8 mouse cellular contexts compared by ENCODE assay signal in genomic region chr2:152330858-152331423, GRCm38 (mm10). TPM values are rescaled to one million over a fixed set of nuclear protein-coding genes. Genes with fewer than 3 reads are reported as not detected.
DNase-seq lines count a peak whose midpoint lies in the region; ATAC-seq and TF ChIP-seq lines count a peak whose summit lies in the region.

No protein-coding gene starts in this region.

- intact Hi-C loops in heart, postnatal 14 days (cut with DNase I), result loop anchor here (5.0 kb wide), 1 partner anchor 36 kb away; no protein-coding TSS in a partner anchor

- ATAC-seq in forebrain, embryonic 13.5 days, result no peak
- no peak for ATAC-seq in liver, embryonic 14.5 days (ENCODE audit: insufficient read depth)

- TF ChIP-seq EP300 in CH12.LX (IDR thresholded peaks at IDR 0.05; ENCODE audit: low read length), result no peak
- TF ChIP-seq EP300 in liver, embryonic 14.5 days (IDR thresholded peaks at IDR 0.05; ENCODE audit: low read depth), result 0 out of 2 replicates have a peak, but pooled peaks have one; percentile 6

- DNase-seq in heart, embryonic 10.5 days (ENCODE audit: low spot score), result no peak
- DNase-seq in heart, postnatal 14 days, result no peak
- DNase-seq in CH12.LX (ENCODE audit: extremely low read depth), result no peak
- no peak for DNase-seq in liver, embryonic 14.5 days (ENCODE audit: low read depth in 3 of 3, low spot score in 3 of 3)
- DNase-seq in frontal cortex, postnatal 10 days (ENCODE audit: low spot score in 2 of 2), result no peak
- DNase-seq in ovary, postnatal 14 days (ENCODE audit: low spot score), result no peak
- no peak for DNase-seq in frontal cortex, adult 2 months (ENCODE audit: extremely low spot score in 1 of 2, low spot score in 1 of 2)

- H3K27ac ChIP-seq in heart, embryonic 10.5 days, result peak overlapping the region; percentile 96
- no peak overlapping the region for H3K27ac ChIP-seq in CH12.LX (ENCODE audit: insufficient read depth, low read depth)
- no peak overlapping the region for H3K27ac ChIP-seq in forebrain, embryonic 13.5 days
- peak overlapping the region; percentile 93 for H3K27ac ChIP-seq in liver, embryonic 14.5 days

- in situ Hi-C loops in CH12.LX (cut with MboI; ENCODE audit: low pct_ligation_motif_present, low pct_unique_long_range_greater_than_20kb, low sequenced_read_pairs), result no loop called here

- TF ChIP-seq RAD21 in CH12.LX (IDR thresholded peaks at IDR 0.05; ENCODE audit: low read depth, low read length), result no peak

- dilution Hi-C loops in CH12.LX (cut with MboI; ENCODE audit: extremely low pct_ligation_motif_present, extremely low pct_unique_long_range_greater_than_20kb, low sequenced_read_pairs), result no loop called here

- peak overlapping the region; percentile 95 for H3K4me2 ChIP-seq in CH12.LX (ENCODE audit: insufficient read depth, low read depth, poor library complexity, severe bottlenecking)
- peak overlapping the region; percentile 91 for H3K4me2 ChIP-seq in forebrain, embryonic 13.5 days
- peak overlapping the region; percentile 94 for H3K4me2 ChIP-seq in liver, embryonic 14.5 days (ENCODE audit: low read depth)

- no peaks in the 10 kb centered on the region for H3K27me3 ChIP-seq in heart, embryonic 10.5 days (ENCODE audit: insufficient read depth, poor library complexity, severe bottlenecking)
- no peaks in the 10 kb centered on the region for H3K27me3 ChIP-seq in CH12.LX (replicated peaks)
- H3K27me3 ChIP-seq in forebrain, embryonic 13.5 days, result no peaks in the 10 kb centered on the region
- H3K27me3 ChIP-seq in liver, embryonic 14.5 days (ENCODE audit: control insufficient read depth, insufficient read depth, low read length), result no peaks in the 10 kb centered on the region

- peak overlapping the region; percentile 77 for H3K4me3 ChIP-seq in heart, embryonic 10.5 days
- peak overlapping the region; percentile 68 to 90 (median 75) for H3K4me3 ChIP-seq in CH12.LX (replicated peaks in 1 of 3; ENCODE audit: low read depth in 2 of 3, low read length in 2 of 3, poor library complexity in 1 of 3)
- H3K4me3 ChIP-seq in forebrain, embryonic 13.5 days, result peak overlapping the region; percentile 90
- H3K4me3 ChIP-seq in liver, embryonic 14.5 days (ENCODE audit: insufficient read depth in 1 of 2, low read depth in 2 of 2, low read length in 2 of 2), result peak overlapping the region; percentile 92 to 98

- no peak for TF ChIP-seq POLR2A in CH12.LX (IDR thresholded peaks at IDR 0.05; ENCODE audit: low read depth, low read length)

- TF ChIP-seq CTCF in CH12.LX (conservative IDR thresholded peaks at IDR 0.05 in 1 of 2, IDR thresholded peaks at IDR 0.05 in 1 of 2; ENCODE audit: low read depth in 2 of 2, low read length in 2 of 2), result no peak
- TF ChIP-seq CTCF in liver, embryonic 14.5 days (IDR thresholded peaks at IDR 0.05; ENCODE audit: low read depth), result peak; percentile 35

- peaks cover 35% of the 10 kb centered on the region for H3K36me3 ChIP-seq in heart, embryonic 10.5 days
- peaks cover 31 to 49% of the 10 kb centered on the region in 2 experiments for H3K36me3 ChIP-seq in CH12.LX (replicated peaks in 1 of 2; ENCODE audit: control insufficient read depth in 1 of 2, insufficient read depth in 1 of 2, low read length in 1 of 2)
- peaks cover 34% of the 10 kb centered on the region for H3K36me3 ChIP-seq in forebrain, embryonic 13.5 days (ENCODE audit: poor library complexity, severe bottlenecking)
- peaks cover 8% of the 10 kb centered on the region for H3K36me3 ChIP-seq in liver, embryonic 14.5 days (replicated peaks; ENCODE audit: control insufficient read depth, insufficient read depth, low read depth)

- H3K79me2 ChIP-seq in CH12.LX (replicated peaks; ENCODE audit: control insufficient read depth, extremely low read depth, insufficient read depth, poor library complexity, severe bottlenecking), result peaks cover 32% of the 10 kb centered on the region

- H3K9me3 ChIP-seq in heart, embryonic 10.5 days, result no peaks in the 10 kb centered on the region
- H3K9me3 ChIP-seq in CH12.LX (replicated peaks; ENCODE audit: low read length), result no peaks in the 10 kb centered on the region
- no peaks in the 10 kb centered on the region for H3K9me3 ChIP-seq in forebrain, embryonic 13.5 days (replicated peaks)
- no peaks in the 10 kb centered on the region for H3K9me3 ChIP-seq in liver, embryonic 14.5 days (ENCODE audit: control insufficient read depth, low read length)

- H3K9ac ChIP-seq in CH12.LX (ENCODE audit: insufficient read depth, low read depth), result peak overlapping the region; percentile 88
- peak overlapping the region; percentile 27; the same call in 1 of the 2 replicates for H3K9ac ChIP-seq in forebrain, embryonic 13.5 days
- peak overlapping the region; percentile 88 for H3K9ac ChIP-seq in liver, embryonic 14.5 days (replicated peaks)

- WGBS in heart, embryonic 10.5 days, result 44% methylated on average over 7 of the region's 7 CpGs
- 74% methylated on average over 7 of the region's 7 CpGs for WGBS in forebrain, embryonic 13.5 days
- WGBS in liver, embryonic 14.5 days (ENCODE audit: insufficient replicate concordance), result 11% methylated on average over 7 of the region's 7 CpGs

- peaks cover 26% of the 10 kb centered on the region for H3K4me1 ChIP-seq in heart, embryonic 10.5 days
- H3K4me1 ChIP-seq in CH12.LX (ENCODE audit: control insufficient read depth in 1 of 2, insufficient read depth in 2 of 2), result peaks cover 7 to 38% of the 10 kb centered on the region in 2 experiments
- H3K4me1 ChIP-seq in forebrain, embryonic 13.5 days, result peaks cover 21% of the 10 kb centered on the region
- H3K4me1 ChIP-seq in liver, embryonic 14.5 days (replicated peaks; ENCODE audit: control insufficient read depth in 2 of 2, insufficient read depth in 2 of 2, low read length in 1 of 2), result peaks cover 8 to 11% of the 10 kb centered on the region in 2 experiments

TF ChIP-seq in CH12.LX, 34 proteins besides CTCF, POLR2A, EP300 and RAD21:
- TF ChIP-seq POLR2AphosphoS2 (IDR thresholded peaks at IDR 0.05; ENCODE audit: low read depth, low read length), result no peak
- peak; percentile 6; the same call in 1 of the 2 replicates for TF ChIP-seq BHLHE40 (IDR thresholded peaks at IDR 0.05; ENCODE audit: low read depth, low read length)
- TF ChIP-seq MXI1 (IDR thresholded peaks at IDR 0.05; ENCODE audit: low read depth, low read length), result peak; percentile 26; the same call in 1 of the 2 replicates
TF ChIP-seq in CH12.LX: peak in this region for 2.

RNA-seq across cellular contexts. Expression of gene Rbck1, which starts 1.5 kb away (rescaled TPM):
- polyA plus RNA-seq in heart, embryonic 10.5 days (2016; fragmentation: Nextera tagmentation; extraction: Ambion mirVana), result 88.0 and 89.3 TPM in 2 replicates
- 10 to 100 TPM; 69.1 to 71.2 TPM for total RNA-seq in heart, postnatal 14 days (2021)
- total RNA-seq in CH12.LX (2012; rRNA removed), result 118 and 134 TPM in 2 replicates
- total RNA-seq in CH12.LX (2014; rRNA removed), result 98.0 and 109 TPM in 2 replicates
- polyA plus RNA-seq in CH12.LX (2012; ENCODE audit: insufficient read length, low read depth), result 133 and 143 TPM in 2 replicates
- 88.4 and 97.6 TPM in 2 replicates for polyA plus RNA-seq in forebrain, embryonic 13.5 days (2015; fragmentation: Nextera tagmentation; extraction: Ambion mirVana)
- polyA plus RNA-seq in liver, embryonic 14.5 days (2012; rRNA removed), result 49.6 and 54.5 TPM in 2 replicates
- polyA plus RNA-seq in liver, embryonic 14.5 days (2014; fragmentation: Nextera tagmentation; extraction: Ambion mirVana), result 34.3 and 38.8 TPM in 2 replicates
- polyA plus RNA-seq in frontal cortex, adult 2 months (2012; rRNA removed), result 209 and 246 TPM in 2 replicates

RNA-seq across cellular contexts. Expression of gene Trib3, which starts 12.9 kb away (rescaled TPM):
- polyA plus RNA-seq in heart, embryonic 10.5 days (2016; fragmentation: Nextera tagmentation; extraction: Ambion mirVana), result 5.1 and 5.3 TPM in 2 replicates
- total RNA-seq in heart, postnatal 14 days (2021), result 1 to 10 TPM; 3.2 to 3.4 TPM
- total RNA-seq in CH12.LX (2012; rRNA removed) (16.5 and 56.9 TPM in 2 replicates), CH12.LX (2014; rRNA removed) (18.2 and 30.0 TPM in 2 replicates)
- polyA plus RNA-seq in CH12.LX (2012; ENCODE audit: insufficient read length, low read depth), result 23.7 and 25.1 TPM in 2 replicates
- 0.79 and 0.97 TPM in 2 replicates for polyA plus RNA-seq in forebrain, embryonic 13.5 days (2015; fragmentation: Nextera tagmentation; extraction: Ambion mirVana)
- polyA plus RNA-seq in liver, embryonic 14.5 days (2012; rRNA removed), result 0.54 and 0.77 TPM in 2 replicates
- 0.70 and 1.5 TPM in 2 replicates for polyA plus RNA-seq in liver, embryonic 14.5 days (2014; fragmentation: Nextera tagmentation; extraction: Ambion mirVana)
- 0.48 and 0.52 TPM in 2 replicates for polyA plus RNA-seq in frontal cortex, adult 2 months (2012; rRNA removed)

RNA-seq across cellular contexts. Expression of gene Tbc1d20, which starts 37.3 kb away (rescaled TPM):
- 29.6 and 34.6 TPM in 2 replicates for polyA plus RNA-seq in heart, embryonic 10.5 days (2016; fragmentation: Nextera tagmentation; extraction: Ambion mirVana)
- 10 to 100 TPM; 47.5 to 52.1 TPM for total RNA-seq in heart, postnatal 14 days (2021)
- total RNA-seq in CH12.LX (2012; rRNA removed) (14.3 and 15.9 TPM in 2 replicates), CH12.LX (2014; rRNA removed) (13.1 and 17.0 TPM in 2 replicates)
- polyA plus RNA-seq in CH12.LX (2012; ENCODE audit: insufficient read length, low read depth), result 22.0 and 22.5 TPM in 2 replicates
- 29.5 and 31.6 TPM in 2 replicates for polyA plus RNA-seq in forebrain, embryonic 13.5 days (2015; fragmentation: Nextera tagmentation; extraction: Ambion mirVana)
- polyA plus RNA-seq in liver, embryonic 14.5 days (2012; rRNA removed), result 9.5 and 10.1 TPM in 2 replicates
- 5.3 and 5.7 TPM in 2 replicates for polyA plus RNA-seq in liver, embryonic 14.5 days (2014; fragmentation: Nextera tagmentation; extraction: Ambion mirVana)
- 40.5 and 42.7 TPM in 2 replicates for polyA plus RNA-seq in frontal cortex, adult 2 months (2012; rRNA removed)

RNA-seq across cellular contexts. Expression of gene Nrsn2, which starts 45.5 kb away (rescaled TPM):
- polyA plus RNA-seq in heart, embryonic 10.5 days (2016; fragmentation: Nextera tagmentation; extraction: Ambion mirVana), result 3.1 and 3.3 TPM in 2 replicates
- not detected for total RNA-seq in heart, postnatal 14 days (2021)
- total RNA-seq in CH12.LX (2012; rRNA removed) (not detected in 2 replicates), CH12.LX (2014; rRNA removed) (not detected in 2 replicates)
- not detected in 2 replicates for polyA plus RNA-seq in CH12.LX (2012; ENCODE audit: insufficient read length, low read depth)
- polyA plus RNA-seq in forebrain, embryonic 13.5 days (2015; fragmentation: Nextera tagmentation; extraction: Ambion mirVana), result 11.8 and 16.4 TPM in 2 replicates
- not detected in 2 replicates for polyA plus RNA-seq in liver, embryonic 14.5 days (2012; rRNA removed)
- not detected in 2 replicates for polyA plus RNA-seq in liver, embryonic 14.5 days (2014; fragmentation: Nextera tagmentation; extraction: Ambion mirVana)
- 99.0 and 113 TPM in 2 replicates for polyA plus RNA-seq in frontal cortex, adult 2 months (2012; rRNA removed)

Comparison
In these comparisons a context has a peak if more than half of its experiments do, and no peak if none do; other contexts are left out.
1. H3K27ac ChIP-seq: peak in heart, embryonic 10.5 days (single experiment) and liver, embryonic 14.5 days (single experiment); none in CH12.LX (single experiment) and forebrain, embryonic 13.5 days (single experiment).
2. H3K9ac ChIP-seq: peak in every context shown above with its lines; median percentile 88 in CH12.LX; 88 in liver, embryonic 14.5 days; 27 in forebrain, embryonic 13.5 days.
3. Peak in every context shown above with its lines, with median percentiles within 50 percentile points of each other: H3K4me3 ChIP-seq and H3K4me2 ChIP-seq.